Mouse (Mus musculus) heart, embryonic 15.5 days (tissue): Measurements from ENCODE around the gene Cdk14. TPM values are rescaled to one million over a fixed set of nuclear protein-coding genes. Genes with fewer than 3 reads are reported as not detected.

ENCODE experiments used
- ATAC-seq: fragments of 200-750 bp; cut with Nextera tagmentation; replicated peaks from 2 replicates; pipeline ENCODE4 v1.8.0; 2017; ENCODE audit warnings: low read depth, moderate TSS enrichment; ENCODE audit not compliant: insufficient number of reproducible peaks, insufficient read depth, low FRiP score
- H3K27ac ChIP-seq: fragments of 300-500 bp; sonication (generic); 2 replicates; pipeline ENCODE4 v1.5.1; 2015; ENCODE audit warnings: mild to moderate bottlenecking, inconsistent platforms
- H3K27me3 ChIP-seq: fragments of 300-500 bp; sonication (generic); 2 replicates; pipeline ENCODE4 v1.6.1; 2015; ENCODE audit warnings: inconsistent platforms
- H3K36me3 ChIP-seq: fragments of 300-500 bp; sonication (generic); 2 replicates; pipeline ENCODE4 v1.6.1; 2015; ENCODE audit warnings: mild to moderate bottlenecking, inconsistent platforms
- H3K4me1 ChIP-seq: fragments of 300-500 bp; sonication (generic); replicated peaks from 2 replicates; pipeline ENCODE4 v1.6.1; 2015; ENCODE audit warnings: inconsistent platforms
- H3K4me2 ChIP-seq: fragments of 300-500 bp; sonication (generic); 2 replicates; pipeline ENCODE4 v1.6.1; 2015; ENCODE audit warnings: inconsistent platforms, mild to moderate bottlenecking, moderate library complexity
- H3K4me3 ChIP-seq: fragments of 300-500 bp; sonication (generic); 2 replicates; pipeline ENCODE4 v1.5.1; 2015; ENCODE audit warnings: mild to moderate bottlenecking, inconsistent platforms
- H3K9ac ChIP-seq: fragments of 300-500 bp; sonication (generic); 2 replicates; pipeline ENCODE4 v1.6.1; 2015; ENCODE audit warnings: mild to moderate bottlenecking, inconsistent platforms
- H3K9me3 ChIP-seq: fragments of 300-500 bp; sonication (generic); replicated peaks from 2 replicates; pipeline ENCODE4 v1.6.1; 2016; ENCODE audit warnings: inconsistent platforms
- WGBS: fragments of 180-500 bp; shearing (Covaris S2); methylation state at CpG from one replicate; pipeline ENCODE4 v1.1.7; 2015; ENCODE audit warnings: mixed read lengths; 5-methylcytosine and 5-hydroxymethylcytosine counted together
- polyA plus RNA-seq: library from polyadenylated mRNA; unstranded; fragments of >200 nt; fragmentation: Nextera tagmentation; extraction: Ambion mirVana; gene quantifications from 2 replicates; pipeline ENCODE4 v1.2.1, GENCODE M21; 2015

Cdk14 gene
- polyA plus RNA-seq, 1 experiment from 2014 or later: 12.0 TPM

DNA sequence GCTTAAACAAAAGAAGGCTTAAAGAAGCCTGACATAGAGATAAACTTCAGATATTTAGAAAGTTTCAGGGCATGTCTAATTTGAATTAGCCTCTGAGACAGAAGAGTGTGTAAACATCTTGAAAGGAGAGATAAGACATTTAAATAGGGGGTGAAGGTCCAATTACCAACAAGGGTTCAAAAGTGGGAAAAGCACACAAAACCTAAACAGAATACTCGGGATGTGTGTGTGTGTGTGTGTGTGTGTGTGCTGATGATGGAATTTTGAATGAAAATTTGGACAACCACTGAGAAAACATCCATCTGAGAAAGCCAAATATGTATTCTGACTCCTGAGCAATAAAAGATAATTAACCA, 208.4 kb downstream of the Cdk14 start:
- Histone ChIP-seq H3K36me3 (no peaks in the 10 kb centered on the region), H3K4me3 (no peak overlapping the region), H3K4me1 (peaks cover 22% of the 10 kb centered on the region), H3K4me2 (peak overlapping the region; percentile 43), H3K9me3 (no peaks in the 10 kb centered on the region), H3K9ac (no peak overlapping the region), H3K27ac (peak overlapping the region; percentile 73), H3K27me3 (no peaks in the 10 kb centered on the region)
- ATAC-seq: no peak
- 52% methylated on average over 1 of the region's 1 CpGs for WGBS

DNA sequence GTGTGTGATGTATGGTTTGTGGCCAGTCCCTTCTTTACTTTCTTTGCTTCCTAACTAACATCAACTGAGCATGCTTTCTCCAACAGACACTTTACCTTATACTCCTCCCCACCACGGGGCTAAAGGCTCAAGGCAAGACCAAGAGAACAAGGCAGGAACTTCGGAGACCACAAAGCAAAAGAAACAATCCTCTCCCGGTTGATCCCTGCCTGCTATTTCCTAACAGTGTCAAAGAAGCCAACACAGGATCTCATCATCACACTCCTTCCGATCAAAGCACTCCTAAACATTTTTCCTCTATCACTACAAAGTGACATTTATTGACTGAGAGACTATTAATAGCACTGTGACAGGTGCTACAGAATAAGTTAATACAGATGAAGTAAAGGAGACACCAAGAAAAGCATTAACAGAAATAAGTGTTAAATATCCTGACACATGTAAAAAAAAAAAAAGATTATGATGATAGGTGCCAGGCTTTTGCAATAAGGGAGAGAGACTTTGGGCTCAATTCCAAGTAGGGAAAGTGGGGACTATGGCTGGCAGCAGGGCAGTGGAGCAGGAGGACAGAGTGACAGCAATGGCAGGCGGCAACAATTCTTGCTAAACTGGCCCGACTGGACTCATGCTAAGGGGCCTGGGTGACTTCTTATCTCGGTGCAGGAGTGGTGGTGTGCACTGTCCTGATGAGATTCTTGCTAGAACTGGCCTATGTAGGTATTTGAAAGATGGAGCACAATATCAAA, 208.9 kb downstream of the Cdk14 start:
- peak overlapping the region; percentile 73 for H3K27ac ChIP-seq
- H3K9ac ChIP-seq: no peak overlapping the region
- 19% methylated on average over 7 of the region's 7 CpGs for WGBS
- H3K4me1 ChIP-seq: peaks cover 22% of the 10 kb centered on the region
- H3K27me3 ChIP-seq: no peaks in the 10 kb centered on the region
- no peaks in the 10 kb centered on the region for H3K36me3 ChIP-seq
- H3K4me2 ChIP-seq: peak overlapping the region; percentile 43
- H3K9me3 ChIP-seq: no peaks in the 10 kb centered on the region
- no peak overlapping the region for H3K4me3 ChIP-seq
- no peak for ATAC-seq

DNA sequence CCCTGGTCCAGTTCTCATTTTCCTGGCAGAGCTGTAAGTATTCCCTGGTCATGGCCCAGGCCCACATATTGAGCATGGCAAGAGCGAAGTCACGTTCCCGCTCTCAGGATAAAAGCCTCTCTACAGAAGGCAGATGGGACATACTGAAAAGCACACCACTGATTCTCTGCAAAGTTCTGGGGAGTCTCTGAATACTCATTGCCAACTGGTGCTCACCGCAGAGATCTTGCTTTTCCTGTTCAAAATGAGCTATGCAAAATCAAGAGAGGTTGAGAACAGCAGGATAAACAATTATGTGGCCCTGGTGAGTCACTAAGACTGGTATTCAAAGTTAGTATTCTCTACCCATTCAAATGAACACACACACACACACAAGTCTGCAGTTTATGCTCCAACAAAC, 212.1 kb downstream of the Cdk14 start:
- no peak overlapping the region for H3K27ac ChIP-seq

DNA sequence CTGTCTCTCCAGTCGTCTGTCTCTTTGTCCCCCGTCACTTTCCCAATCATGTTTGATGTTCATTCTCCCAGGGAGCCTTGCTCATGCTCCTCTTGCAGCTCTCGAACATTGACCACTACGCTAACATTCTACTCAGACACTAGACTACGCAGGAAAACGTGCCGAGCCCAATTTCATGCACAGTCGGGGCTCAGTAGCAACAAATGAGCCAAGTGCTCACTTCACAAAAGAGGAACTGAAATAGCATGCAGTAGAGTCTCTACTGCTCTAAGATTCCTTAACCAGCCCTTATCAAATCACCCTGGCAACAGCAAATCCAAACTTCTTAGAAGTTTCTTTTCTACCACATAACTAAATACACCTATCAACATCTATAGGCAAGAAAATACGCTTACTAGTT, 214.1 kb downstream of the Cdk14 start:
- no peak overlapping the region for H3K9ac ChIP-seq
- H3K4me3 ChIP-seq: no peak overlapping the region
- H3K9me3 ChIP-seq: no peaks in the 10 kb centered on the region
- H3K4me1 ChIP-seq: peaks cover 13% of the 10 kb centered on the region; the same call in 1 of the 2 replicates
- no peak for ATAC-seq
- no peak overlapping the region for H3K4me2 ChIP-seq
- no peaks in the 10 kb centered on the region for H3K27me3 ChIP-seq
- 71% methylated on average over 9 of the region's 9 CpGs for WGBS
- H3K36me3 ChIP-seq: no peaks in the 10 kb centered on the region
- no peak overlapping the region for H3K27ac ChIP-seq

More for the DNA sequence above, 212.1 kb downstream of the Cdk14 start:
- WGBS: 64% methylated on average over 4 of the region's 4 CpGs
- H3K27me3 ChIP-seq: no peaks in the 10 kb centered on the region
- no peak overlapping the region for H3K4me2 ChIP-seq
- no peak overlapping the region for H3K4me3 ChIP-seq
- ATAC-seq: no peak
- H3K9ac ChIP-seq: no peak overlapping the region
- H3K9me3 ChIP-seq: no peaks in the 10 kb centered on the region
- H3K36me3 ChIP-seq: no peaks in the 10 kb centered on the region
- peaks cover 22% of the 10 kb centered on the region for H3K4me1 ChIP-seq

DNA sequence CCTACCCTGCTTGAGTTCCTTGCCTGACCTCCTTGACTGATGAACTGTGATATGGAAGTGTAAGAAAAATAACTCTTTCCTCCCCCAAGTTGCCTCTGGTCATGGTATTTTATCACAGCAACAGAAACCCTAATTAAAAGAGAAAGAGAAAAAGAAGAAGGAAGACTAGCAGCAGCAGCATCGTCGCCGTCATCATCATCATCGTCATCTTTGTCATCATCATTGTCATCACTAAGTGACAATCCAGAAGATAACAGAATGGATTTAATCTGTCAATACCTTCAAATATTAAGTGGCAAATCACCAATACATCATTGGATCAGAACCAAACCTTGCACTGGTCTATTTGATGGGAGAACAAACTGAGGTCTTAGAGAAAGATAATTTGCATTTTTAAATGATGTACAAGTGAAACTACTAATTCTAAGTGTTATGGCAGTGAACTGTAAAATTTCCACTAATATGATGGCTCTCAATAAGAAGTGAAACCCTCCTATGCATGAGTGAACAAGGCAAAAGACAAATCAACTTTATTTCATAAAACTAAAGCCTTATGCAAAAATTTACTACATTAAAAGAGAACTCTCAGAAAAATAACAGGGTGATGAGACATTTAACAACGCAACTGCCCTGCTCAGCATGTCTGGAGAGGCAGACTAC, 225.4 kb downstream of the Cdk14 start:
- H3K4me3 ChIP-seq: no peak overlapping the region
- no peak overlapping the region for H3K27ac ChIP-seq
- no peaks in the 10 kb centered on the region for H3K27me3 ChIP-seq
- no peaks in the 10 kb centered on the region for H3K9me3 ChIP-seq
- H3K36me3 ChIP-seq: peaks cover 3% of the 10 kb centered on the region; the same call in 1 of the 2 replicates
- H3K9ac ChIP-seq: no peak overlapping the region
- H3K4me2 ChIP-seq: no peak overlapping the region
- ATAC-seq: no peak
- WGBS: 95% methylated on average over 5 of the region's 5 CpGs
- peaks cover 2% of the 10 kb centered on the region for H3K4me1 ChIP-seq

DNA sequence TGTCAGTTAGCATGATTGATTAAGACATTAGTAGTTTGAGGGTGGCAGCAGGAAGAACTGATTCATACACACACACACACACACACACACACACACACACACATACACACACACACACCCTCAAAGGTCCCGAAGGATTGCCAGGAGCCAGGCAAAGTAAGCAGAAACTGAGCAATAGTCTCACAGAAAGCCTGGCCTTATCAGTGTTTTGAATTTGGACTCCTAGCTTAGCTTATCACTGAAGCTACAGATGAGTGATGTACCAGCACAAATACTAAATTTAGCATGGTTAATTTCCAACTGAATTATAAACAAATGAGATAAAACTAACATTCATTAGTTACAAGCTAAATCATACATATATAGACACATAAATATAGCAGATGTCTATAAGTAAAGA, 230.5 kb downstream of the Cdk14 start:
- peaks cover 9% of the 10 kb centered on the region for H3K4me1 ChIP-seq
- no peak for ATAC-seq

DNA sequence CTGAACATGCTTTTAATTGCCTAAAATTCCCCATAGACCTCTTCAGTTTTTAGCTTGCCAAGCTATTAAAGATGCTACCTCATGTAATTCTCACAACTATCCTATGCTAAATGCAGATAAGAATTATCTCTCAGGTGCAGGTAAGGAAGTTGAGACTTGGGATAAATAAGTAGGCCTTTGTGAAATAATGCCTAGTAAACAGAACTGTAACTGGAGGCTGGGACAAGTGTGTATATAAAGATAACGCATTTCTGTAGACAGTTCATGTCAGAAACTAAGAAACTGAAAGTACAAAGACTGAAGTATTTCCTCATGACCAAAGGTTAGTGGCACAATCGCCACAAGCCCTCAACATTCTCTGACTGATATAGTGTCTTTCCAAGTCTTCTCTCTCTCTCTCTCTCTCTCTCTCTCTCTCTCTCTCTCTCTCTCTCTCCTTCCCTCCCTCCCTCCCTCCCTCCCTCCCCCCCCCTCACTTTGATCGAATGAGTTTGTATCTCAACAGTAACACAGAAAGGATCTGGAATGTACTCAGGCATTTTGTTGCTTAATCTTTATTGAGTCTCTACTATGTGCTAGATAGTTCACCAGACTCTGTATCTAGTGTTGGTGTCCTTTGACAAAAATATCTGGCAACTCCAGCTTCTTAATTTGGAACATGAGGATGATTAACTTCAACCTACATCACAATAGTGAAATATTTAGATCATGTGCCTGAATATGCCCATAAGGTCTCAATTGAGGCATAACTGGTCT, 233.9 kb downstream of the Cdk14 start:
- ATAC-seq: no peak
- Histone ChIP-seq H3K9me3 (no peaks in the 10 kb centered on the region), H3K9ac (no peak overlapping the region), H3K4me2 (no peak overlapping the region), H3K4me1 (peaks cover 9% of the 10 kb centered on the region), H3K4me3 (no peak overlapping the region), H3K27me3 (no peaks in the 10 kb centered on the region), H3K36me3 (no peaks in the 10 kb centered on the region), H3K27ac (no peak overlapping the region)
- 65% methylated on average over 3 of the region's 3 CpGs for WGBS

More for the DNA sequence above, 230.5 kb downstream of the Cdk14 start:
- WGBS: 20% methylated on average over 1 of the region's 1 CpGs
- Histone ChIP-seq H3K9me3 (no peaks in the 10 kb centered on the region), H3K4me3 (no peak overlapping the region), H3K27me3 (no peaks in the 10 kb centered on the region), H3K36me3 (no peaks in the 10 kb centered on the region), H3K4me2 (no peak overlapping the region), H3K27ac (no peak overlapping the region), H3K9ac (no peak overlapping the region)

DNA sequence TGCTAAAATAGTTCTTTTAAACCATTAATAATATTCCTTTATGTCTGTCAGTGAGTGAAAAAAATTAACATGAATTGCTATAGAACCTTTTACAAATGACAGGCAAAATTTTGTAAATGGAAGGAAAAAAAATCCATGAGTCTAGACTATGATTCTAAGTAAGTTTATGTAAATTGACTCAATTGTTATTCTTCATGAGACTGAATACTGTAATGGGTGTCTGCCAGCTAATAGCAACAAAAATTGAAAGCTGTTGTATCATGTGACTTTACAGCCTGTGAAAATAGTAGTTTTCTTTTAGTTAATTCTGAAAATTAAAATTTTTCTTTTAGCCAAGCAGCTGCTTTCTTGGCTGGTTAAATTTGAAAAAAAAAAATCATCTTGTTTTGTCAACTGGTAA, 234.6 kb downstream of the Cdk14 start:
- H3K27me3 ChIP-seq: no peaks in the 10 kb centered on the region
- H3K9me3 ChIP-seq: no peaks in the 10 kb centered on the region

DNA sequence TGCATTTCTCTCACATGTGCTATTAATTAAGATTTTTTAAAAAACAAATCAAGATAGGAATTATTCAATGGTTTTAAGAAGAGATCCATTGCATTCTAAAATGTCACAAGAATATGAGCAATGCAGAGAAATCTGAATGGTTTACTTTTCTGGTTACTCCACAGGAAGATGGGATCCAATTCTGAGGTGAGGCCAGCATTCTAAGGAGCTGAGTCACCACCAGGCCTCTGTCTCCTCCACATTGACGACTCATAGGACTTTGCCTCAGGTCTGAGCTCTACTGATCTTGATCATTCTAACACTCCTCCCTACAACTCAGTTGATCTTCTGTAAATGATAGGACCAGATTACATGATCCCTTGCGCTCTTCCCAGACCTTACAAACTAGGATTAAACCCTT, 239.4 kb downstream of the Cdk14 start:
- Histone ChIP-seq H3K4me3 (no peak overlapping the region), H3K27me3 (no peaks in the 10 kb centered on the region), H3K4me2 (no peak overlapping the region), H3K4me1 (peaks cover 7% of the 10 kb centered on the region; the same call in 1 of the 2 replicates), H3K27ac (peak overlapping the region; percentile 46), H3K9ac (no peak overlapping the region), H3K9me3 (no peaks in the 10 kb centered on the region), H3K36me3 (no peaks in the 10 kb centered on the region)
- WGBS: 69% methylated on average over 2 of the region's 2 CpGs
- ATAC-seq: peak; percentile 31; the same call in 1 of the 2 replicates

More for the DNA sequence above, 234.6 kb downstream of the Cdk14 start:
- Histone ChIP-seq H3K4me3 (no peak overlapping the region), H3K27ac (no peak overlapping the region), H3K9ac (no peak overlapping the region), H3K4me2 (no peak overlapping the region), H3K36me3 (no peaks in the 10 kb centered on the region), H3K4me1 (peaks cover 11% of the 10 kb centered on the region)
- no peak for ATAC-seq

DNA sequence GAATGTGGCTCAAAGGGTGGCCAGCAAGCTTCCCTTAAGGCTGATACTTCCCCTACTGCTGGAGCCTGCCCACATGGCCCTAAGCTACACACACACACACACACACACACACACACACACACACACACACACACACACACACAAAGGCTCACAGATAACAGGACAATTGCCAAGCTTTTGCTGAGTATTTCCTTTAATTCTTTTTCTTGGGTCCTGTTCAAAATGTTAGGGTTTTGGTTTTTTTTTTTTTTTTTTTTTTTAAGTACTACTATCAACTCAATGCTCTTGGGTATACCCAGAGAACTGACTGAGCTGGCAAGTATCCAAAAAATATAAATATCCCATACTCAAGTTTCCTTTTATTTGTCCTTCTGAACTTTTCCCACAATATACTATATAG, 239.8 kb downstream of the Cdk14 start:
- no peaks in the 10 kb centered on the region for H3K27me3 ChIP-seq
- ATAC-seq: peak; percentile 47; the same call in 1 of the 2 replicates
- no peaks in the 10 kb centered on the region for H3K9me3 ChIP-seq
- no peak overlapping the region for H3K9ac ChIP-seq
- H3K4me2 ChIP-seq: no peak overlapping the region
- no peak overlapping the region for H3K4me3 ChIP-seq
- H3K36me3 ChIP-seq: no peaks in the 10 kb centered on the region
- no peak overlapping the region for H3K27ac ChIP-seq
- H3K4me1 ChIP-seq: peaks cover 7% of the 10 kb centered on the region; the same call in 1 of the 2 replicates

DNA sequence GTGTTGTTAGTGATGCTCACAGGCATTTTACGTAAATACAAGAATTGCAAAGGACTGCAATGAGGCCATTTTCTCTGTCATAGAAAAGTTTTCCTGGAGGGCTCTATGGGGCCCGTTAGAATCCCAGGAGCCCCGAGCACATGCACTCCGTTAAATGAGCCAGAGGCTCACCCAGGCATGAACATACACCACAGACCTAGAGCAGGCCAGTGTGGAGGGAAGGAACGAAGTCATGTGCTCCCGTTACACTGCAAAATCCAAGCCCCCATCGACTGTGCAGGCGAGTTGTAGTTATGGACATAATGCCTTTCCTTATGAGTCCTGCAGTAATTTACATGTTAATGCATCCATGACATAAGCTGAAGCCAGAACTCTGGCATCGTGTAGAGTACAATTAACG, 244.1 kb downstream of the Cdk14 start:
- Histone ChIP-seq H3K9me3 (no peaks in the 10 kb centered on the region), H3K27me3 (no peaks in the 10 kb centered on the region), H3K27ac (no peak overlapping the region), H3K36me3 (no peaks in the 10 kb centered on the region), H3K4me2 (no peak overlapping the region), H3K4me3 (no peak overlapping the region), H3K9ac (no peak overlapping the region), H3K4me1 (peaks cover 6% of the 10 kb centered on the region; the same call in 1 of the 2 replicates)
- ATAC-seq: no peak
- WGBS: 89% methylated on average over 10 of the region's 10 CpGs
